Mouse (Mus musculus): ENCODE measurements around the gene Ppp4r3b.

Gene Ppp4r3b

GRCm38 (mm10) chr11:29172563-29173124 lies at the start of gene Ppp4r3b:
TSS of gene Ppp4r3b (plus strand) at chr11:29172890.
- in situ Hi-C loops (cut with MboI, MseI): no loop called here

- in situ Hi-C loops (cut with MboI, MseI): loop anchor here (5.0 to 25.0 kb wide), 2 partner anchors 107 to 407 kb away; partner anchors contain the start of genes Clhc1, Mtif2 and Rps27a
Measured at GRCm38 (mm10) chr11:29129862-29130384, 42.8 kb upstream of the Ppp4r3b start.

- in situ Hi-C loops (cut with MboI, MseI): loop anchor here (5.0 to 25.0 kb wide), 2 partner anchors 107 to 407 kb away; partner anchors contain the start of genes Clhc1, Mtif2 and Rps27a
Measured at GRCm38 (mm10) chr11:29130385-29131355, 42.0 kb upstream of the Ppp4r3b start, which contains the start of gene Pnpt1. TSS of gene Pnpt1 (plus strand) at chr11:29130744.

DNA sequence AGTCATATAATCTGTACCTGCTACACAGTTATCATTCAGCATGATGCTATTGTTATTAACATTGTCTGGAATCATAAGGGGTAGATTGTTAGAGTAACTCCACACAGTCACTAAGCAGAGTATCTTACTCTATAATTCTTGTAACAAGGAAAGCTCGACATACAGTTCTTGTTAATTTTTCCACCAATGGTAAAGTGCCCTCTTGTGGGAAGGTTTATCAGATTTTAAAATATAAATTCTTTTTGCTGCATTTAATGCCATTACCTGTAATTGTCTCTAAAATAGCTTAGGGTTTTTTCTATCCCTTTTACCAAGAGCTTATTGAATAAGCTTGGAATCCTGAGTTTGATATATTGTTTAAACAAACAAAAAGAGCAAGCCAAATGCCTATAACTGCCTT lies 32.0 kb upstream of the Ppp4r3b start:
- in situ Hi-C loops (cut with MboI, MseI): loop anchor here (25.0 kb wide), 1 partner anchor 397 kb away; the partner anchor contains the start of genes Clhc1, Mtif2 and Rps27a

DNA sequence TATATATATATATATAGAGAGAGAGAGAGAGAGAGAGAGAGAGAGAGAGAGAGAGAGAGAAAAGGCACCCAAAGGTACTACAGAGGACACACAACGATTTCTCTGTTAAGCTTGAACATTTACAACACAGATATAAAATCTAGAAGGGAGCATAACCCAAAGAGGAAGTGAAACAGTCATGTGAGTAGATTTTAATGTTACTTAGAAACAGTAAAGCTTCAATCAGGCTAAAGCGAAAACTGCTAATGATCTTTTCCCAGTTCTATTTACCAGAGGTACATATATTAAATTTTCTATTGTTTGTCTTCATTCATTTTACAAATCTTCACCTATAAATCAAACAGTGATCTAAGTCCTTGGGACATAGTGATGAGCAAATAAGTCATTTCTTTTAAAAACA lies 23.8 kb upstream of the Ppp4r3b start:
- in situ Hi-C loops (cut with MboI, MseI): loop anchor here (25.0 kb wide), 1 partner anchor 388 kb away; the partner anchor contains the start of genes Clhc1, Mtif2 and Rps27a

- in situ Hi-C loops (cut with MboI, MseI): no loop called here
Measured at GRCm38 (mm10) chr11:29163569-29163968, 9.1 kb upstream of the Ppp4r3b start.

GRCm38 (mm10) chr11:29171959-29172391 lies 715 bp upstream of the Ppp4r3b start:
- in situ Hi-C loops (cut with MboI, MseI): no loop called here

- in situ Hi-C loops (cut with MboI, MseI): no loop called here
Measured at GRCm38 (mm10) chr11:29173125-29173631, 488 bp downstream of the Ppp4r3b start.

DNA sequence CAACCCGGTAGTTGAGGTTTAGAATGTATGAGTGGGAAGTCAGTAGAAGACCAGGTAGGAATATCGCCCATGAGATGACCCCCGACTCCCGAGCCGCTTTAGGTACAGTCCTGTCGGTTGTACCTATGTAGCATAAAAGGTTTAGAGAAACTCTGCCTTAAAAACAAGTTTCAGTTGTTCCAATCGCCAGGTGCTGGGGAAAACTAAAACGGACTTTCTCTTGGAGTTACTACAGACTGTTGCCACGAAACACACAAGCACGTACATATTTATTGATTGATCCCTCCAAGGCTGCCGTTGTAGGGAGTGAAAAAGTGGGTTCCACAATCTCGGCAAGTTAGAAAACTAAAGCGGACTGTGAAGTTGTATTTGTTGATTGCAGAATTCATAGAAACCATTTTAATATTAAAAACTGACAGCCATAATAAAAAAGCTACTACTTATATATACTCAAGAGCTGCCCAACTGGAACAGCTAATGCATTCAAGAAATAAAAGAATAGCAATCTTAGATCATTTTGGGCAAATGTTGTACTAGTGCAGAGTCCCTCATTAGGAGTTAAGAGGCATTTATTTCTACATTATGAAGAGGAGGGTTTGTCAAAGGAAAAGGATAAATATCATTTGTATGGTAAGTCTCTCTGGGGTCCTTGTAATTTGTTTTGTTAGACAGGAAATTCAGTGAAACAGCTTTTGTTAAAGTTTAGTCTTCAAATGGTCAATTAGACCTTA lies 1.2 kb downstream of the Ppp4r3b start:
- in situ Hi-C loops (cut with MboI, MseI): no loop called here

- in situ Hi-C loops (cut with MboI, MseI): no loop called here
Measured at GRCm38 (mm10) chr11:29179319-29179718, 6.6 kb downstream of the Ppp4r3b start.

- in situ Hi-C loops (cut with MboI, MseI): no loop called here
Measured at GRCm38 (mm10) chr11:29180657-29181056, 8.0 kb downstream of the Ppp4r3b start.

DNA sequence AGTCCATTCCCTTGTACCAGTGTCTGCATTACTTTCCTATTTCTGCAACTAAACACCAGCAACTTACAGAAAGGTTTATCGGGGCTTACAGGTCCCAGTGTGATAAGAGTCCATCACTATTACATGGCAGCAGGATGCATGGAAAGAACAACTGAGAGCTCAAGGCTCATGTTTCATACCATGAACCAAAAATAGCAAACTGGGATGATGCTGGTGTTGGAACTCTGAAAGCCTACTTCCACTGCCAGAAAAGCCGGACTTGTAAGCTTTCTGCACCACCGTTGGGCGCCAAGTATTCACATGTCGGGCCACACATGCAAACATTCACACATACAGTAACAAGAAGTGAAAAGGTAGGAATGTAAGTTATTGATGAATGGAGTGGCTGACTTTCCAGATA lies 9.1 kb downstream of the Ppp4r3b start:
- in situ Hi-C loops (cut with MboI, MseI): no loop called here

GRCm38 (mm10) chr11:29188981-29189380 lies 16.3 kb downstream of the Ppp4r3b start:
- in situ Hi-C loops (cut with MboI, MseI): no loop called here

DNA sequence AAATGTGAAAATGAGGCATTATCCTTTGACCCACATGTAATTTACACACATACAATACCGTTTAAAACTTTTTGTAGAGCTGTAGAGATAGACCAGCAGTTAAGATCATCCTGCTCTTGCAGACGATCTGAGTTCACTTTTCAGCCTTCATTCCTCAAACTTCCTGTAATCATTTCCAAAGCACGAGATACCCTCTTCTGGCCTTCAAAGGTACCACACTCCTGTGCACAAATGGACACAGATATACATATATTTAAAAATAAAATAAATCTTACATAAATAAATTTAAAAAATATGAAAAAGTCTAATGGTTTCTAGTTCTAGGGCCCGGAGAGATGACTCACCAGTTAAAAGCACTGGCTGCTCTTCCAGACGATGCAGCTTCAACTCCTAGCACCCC lies 31.0 kb downstream of the Ppp4r3b start:
- in situ Hi-C loops (cut with MboI, MseI): no loop called here

DNA sequence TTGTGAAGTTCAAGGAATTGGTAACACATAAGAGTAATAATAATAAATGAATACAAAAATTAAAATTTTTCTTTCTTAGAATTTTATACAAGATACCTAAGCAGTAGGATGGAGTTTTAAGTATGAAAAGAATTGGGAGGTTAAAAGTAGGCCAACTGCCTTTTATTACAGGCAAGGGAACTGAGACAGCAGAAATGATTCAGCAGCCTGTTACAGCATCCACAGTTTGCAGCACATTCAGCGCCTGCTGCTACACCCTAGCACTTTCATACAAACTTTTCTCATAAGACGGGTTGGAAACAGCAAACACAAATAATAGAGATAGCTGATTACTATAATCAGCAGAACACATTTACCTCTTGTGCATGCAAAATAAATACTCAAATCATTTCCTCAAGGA lies 37.1 kb downstream of the Ppp4r3b start:
- in situ Hi-C loops (cut with MboI, MseI): no loop called here

DNA sequence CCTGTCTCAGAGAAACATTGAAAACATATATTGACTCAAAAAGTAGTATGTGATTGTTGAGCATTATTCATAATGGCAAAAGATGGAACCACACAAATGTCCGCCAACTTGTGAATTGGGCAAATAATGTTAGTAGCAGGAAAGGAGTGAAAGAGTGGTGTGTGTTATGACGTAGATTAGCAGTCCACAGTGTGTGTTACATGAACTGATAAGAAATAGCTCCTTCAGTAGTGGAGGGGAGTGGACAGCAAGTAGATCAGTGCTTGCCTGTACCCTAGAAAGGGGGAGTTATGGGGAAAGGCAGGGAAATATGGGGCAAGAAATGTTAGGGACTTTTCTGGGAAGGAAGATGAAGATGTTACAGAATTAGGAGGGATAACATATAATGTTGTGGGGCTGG lies 43.5 kb downstream of the Ppp4r3b start:
- in situ Hi-C loops (cut with MboI, MseI): no loop called here

GRCm38 (mm10) chr11:29219055-29219454 lies 46.4 kb downstream of the Ppp4r3b start:
- in situ Hi-C loops (cut with MboI, MseI): no loop called here

- in situ Hi-C loops (cut with MboI, MseI): no loop called here
Measured at GRCm38 (mm10) chr11:29222310-29222709, 49.6 kb downstream of the Ppp4r3b start.

GRCm38 (mm10) chr11:29224754-29225153 lies 52.1 kb downstream of the Ppp4r3b start:
- in situ Hi-C loops (cut with MboI, MseI): no loop called here

DNA sequence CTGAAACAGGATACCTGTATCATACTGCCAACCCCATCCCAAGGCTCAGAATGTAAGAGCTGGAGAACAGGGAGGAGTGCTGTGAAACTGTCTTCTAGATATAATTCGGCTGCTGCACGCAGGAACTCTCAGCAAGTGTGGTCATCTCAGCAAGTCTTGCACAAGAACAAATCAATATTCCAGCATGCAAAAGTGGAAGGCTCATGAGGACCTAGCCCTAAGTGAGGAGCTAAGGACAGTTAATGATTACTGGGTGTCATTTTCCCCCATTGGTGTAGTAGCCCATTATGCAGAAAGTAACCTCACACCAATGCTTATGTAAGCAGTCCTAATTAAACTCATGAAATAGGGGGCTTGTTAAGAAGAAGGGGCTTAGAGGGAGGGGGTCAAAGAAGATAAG lies 56.3 kb downstream of the Ppp4r3b start:
- in situ Hi-C loops (cut with MboI, MseI): no loop called here

DNA sequence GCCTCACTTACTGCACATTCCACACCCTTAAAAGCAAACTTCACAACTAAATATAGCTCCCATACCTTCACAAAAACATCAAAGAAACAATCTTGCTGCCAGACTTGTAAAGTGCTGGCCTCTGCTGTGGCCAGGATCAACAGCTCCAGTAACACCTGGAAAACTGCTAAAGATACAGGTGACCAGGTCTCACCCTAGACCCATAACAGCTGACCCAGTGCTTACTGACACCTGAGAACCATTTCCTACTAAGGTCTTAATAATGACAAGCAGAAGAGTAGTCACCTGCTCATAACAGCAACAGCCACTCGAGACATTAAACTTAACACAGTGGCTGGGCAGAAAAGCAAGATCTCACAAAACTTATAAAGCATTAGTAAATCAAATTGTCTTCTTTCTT lies 60.9 kb downstream of the Ppp4r3b start:
- in situ Hi-C loops (cut with MboI, MseI): no loop called here
